Mouse (Mus musculus): ENCODE results near the gene Ccser2.
"Not testable (repeated sequence)": the region's sequence is repeated elsewhere in the genome, so short reads cannot be mapped to it uniquely, and the experiment has no call there.

The Ccser2 gene

DNA sequence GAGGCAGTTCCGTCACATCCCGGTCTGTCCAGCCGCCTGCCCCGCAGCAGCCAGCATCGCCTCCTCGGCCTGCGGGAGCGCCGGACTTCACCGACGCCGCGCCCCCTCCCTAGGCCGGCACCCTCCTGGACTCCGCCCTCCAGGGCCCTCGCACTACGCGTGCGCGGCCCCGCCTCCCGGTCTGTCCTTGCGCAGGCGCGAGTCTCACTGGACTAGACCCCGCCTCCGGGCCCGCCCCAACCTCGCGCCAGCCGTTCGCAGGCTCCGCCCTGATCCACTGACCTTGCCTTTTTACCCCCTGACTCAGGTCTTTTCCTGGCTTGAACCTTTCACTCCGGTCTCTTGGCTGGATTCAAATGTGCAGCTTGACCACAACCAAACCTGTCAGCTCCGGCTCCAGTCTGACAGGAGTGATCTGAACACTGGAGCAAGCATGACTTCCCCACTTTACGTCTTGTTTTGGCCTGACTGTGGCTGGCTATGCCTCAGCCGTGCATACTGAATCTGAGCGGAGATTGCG lies at the start of gene Ccser2:
Gene Ccser2, minus strand, starts transcription at position 150 of the 520 bp plus-strand sequence.
- peak; percentile 99 for DNase-seq

DNA sequence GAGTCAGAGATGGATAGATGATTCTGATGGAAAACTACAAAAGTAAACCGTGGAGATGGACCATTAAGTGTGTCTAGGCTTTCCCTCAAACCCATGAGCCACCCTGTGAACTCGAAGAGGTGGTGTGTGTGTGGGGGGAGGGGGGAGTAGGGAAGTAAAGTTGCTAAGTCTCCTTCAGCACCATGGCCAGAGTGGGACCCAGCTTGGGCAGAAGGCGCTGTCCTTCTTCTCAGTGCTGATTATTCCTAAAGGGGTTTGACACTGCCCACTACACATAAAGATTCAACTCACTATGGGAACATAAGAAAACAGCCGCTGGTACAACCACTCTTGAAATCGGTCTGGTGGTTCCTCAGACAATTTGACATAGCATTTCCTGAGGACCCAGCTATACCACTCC lies 47.3 kb upstream of the Ccser2 start:
- no peak for DNase-seq

DNA sequence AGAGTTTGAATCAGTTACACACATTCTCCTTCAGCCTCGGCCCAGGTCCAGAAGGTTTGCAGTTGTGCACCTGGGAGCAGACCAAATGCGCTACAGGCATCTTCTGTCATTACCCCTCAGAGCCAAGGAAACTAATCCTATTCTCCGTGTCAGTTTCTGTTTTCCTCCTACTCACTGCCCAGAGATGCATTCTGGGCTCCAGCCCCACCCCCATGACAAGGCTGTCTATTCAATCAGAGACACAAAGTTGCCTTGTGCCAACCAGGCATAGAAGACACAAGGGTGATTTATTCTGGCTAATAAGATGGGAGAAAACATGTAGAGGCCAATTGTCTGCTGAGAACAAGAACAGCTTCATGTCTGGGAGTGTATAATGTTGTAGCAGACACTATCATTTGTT lies 45.1 kb upstream of the Ccser2 start:
- no peak for DNase-seq

DNA sequence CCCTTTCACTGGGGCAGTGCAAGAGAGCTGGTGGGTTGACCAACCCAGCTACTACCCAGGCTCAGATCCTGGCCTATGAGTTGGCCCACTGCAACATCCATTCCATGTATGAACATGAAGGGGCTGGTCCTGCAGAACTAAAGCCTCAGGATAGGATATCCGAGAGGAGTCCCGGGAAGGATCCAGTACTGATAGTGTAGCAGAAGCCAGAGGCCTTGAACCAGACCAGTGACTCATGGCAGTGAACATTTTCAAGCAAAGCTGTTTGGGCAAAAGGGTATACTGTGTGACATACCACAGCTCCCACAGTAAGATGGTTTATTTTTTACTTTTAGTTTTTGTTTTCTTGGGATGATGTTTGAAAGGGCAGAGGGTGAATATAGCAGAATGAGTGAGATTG lies 41.1 kb upstream of the Ccser2 start:
- no peak for DNase-seq

DNA sequence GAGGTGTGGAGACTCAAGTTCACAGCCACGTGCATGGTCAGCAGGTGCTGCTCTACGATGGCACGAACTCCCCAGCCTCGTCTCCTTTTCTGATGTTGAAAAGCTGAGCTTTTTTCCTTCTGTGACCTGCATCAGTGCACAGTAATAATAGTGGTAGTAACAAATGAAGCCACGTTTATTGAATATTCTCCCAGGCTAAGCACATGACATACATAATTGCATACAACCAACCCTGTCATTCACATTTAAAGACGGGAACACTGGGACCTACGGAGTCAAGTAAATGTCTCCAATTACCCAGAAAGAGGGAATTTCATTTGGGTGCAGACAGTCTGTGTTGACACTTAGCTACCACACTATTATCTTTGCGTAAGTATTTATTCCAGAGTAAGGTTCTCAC lies 37.9 kb upstream of the Ccser2 start:
- DNase-seq, result no peak

DNA sequence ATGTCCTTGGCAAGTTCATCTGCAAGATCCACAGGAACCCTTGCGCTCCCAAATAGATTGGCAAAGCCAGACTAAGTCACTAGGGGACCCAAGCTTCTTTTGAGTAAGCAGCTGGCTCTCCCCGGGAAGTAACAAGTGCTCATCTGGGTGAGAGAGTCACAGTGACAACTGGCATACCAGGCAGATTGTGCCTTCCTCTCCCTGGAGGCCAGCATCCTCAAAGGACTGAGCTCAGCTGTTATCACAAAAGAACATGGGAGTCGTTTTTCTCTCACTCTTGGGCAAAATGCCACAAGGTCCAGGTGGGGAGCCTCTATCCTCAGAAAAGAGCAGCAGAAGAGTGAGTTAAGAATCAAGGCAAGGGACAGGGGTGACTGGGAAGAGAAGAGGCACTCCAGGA lies 37.3 kb upstream of the Ccser2 start:
- no peak for DNase-seq

DNA sequence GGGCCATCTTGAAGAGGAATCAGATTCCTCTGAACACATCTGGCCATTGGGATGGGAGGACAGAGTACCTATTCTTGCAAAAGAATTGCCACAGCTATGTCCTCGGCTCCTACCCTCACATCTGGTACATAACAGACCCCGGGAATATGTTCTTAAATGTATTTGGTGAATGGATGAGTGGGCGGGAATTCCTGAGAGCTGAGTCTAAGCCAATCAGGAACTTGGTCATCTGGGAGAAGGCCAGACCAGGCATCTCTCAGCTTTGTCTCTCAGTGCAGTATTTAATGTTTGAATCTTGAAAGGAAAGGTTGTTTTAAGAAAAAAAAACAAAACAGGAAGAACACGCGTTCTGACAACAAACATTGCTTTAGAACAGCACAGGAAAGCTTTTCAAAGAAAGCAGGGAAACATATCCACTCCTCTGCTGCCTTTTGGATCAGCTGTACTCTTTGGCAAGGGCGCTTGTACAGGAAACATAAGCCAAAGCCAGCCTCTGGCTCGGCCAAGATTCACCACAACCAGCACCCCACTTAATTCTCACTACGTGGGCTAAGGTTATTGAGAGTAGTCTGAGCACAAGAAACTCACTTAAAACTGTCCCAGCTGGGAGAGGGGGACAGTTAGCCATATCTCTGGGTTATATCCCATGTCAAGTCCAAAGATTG lies 35.0 kb upstream of the Ccser2 start:
- no peak for DNase-seq

DNA sequence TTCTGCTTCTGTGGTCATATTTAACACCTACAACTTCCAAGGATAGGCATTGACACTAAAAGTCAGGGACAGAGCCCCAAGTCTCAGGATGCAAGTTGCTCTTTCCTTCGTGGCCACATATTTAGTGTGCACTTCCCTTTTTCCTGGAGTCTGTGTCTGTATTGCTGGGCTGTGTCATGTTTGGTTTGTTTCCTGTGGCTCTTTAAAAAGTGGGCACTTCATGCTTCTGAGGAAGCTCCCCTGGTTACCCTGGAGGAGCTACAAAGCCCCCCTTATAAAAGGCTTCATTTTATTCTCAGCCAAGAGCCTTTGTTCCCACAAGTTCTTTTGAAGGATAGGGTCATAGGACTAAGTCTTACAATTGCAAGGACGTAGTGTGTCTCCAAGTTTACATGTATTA lies 34.3 kb upstream of the Ccser2 start:
- no peak for DNase-seq

DNA sequence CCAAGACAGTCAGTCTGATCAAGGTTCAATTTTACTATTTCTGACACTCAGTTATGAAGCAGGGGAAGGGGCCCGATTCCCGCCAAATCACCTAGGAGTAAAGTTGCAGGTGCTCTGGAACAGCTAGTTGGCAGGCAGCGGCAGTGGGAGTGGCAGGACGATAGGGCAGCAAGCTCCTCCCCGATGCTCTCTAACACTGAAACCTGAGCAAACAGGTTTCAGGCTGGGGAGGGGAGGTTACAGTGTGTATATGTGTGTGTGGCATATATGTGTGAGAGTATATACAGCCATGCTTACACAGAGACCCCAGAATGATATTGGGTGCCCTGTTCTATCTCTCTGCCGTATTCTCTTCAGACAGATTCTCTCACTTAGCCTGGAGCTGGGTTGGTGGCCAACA lies 32.2 kb upstream of the Ccser2 start:
- not testable (repeated sequence) for DNase-seq

DNA sequence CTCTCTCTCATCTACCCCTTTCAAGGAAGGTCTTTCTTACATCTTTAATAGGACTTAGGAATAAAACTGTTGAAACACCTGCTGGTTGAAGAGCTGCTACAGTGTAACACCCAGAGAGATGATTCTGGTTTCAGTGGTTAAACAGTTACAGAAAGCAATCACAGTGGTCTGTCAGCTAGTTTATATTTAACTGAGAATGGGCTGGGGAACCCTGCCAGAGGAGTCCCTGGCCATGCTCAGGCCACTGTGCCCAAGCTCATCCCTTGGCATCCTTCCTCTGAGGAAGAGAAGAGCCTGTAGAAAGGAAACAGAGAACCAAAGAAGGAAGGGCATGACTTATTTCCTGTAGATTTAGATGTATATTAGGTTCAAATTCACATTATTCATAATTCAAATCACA lies 21.2 kb upstream of the Ccser2 start:
- DNase-seq, result no peak

DNA sequence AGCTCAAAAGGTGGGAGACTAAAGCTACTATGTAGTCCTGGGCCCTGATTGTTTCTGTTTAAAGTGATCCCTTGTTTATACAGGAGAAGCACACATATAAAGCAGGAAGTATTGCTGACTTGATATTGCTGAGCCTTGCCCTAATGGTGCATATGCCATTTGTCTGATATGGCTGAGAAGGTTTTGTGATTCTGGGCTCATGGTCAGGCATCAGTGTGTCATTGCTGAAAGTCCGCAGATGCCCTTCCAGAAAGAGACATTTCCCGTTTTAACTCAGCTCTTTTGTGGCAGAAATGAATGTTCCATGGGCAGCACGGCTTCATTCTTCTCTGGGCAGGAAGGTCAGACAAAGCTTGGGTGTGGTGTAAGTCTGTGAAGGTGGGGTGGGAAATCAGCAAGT lies 17.1 kb upstream of the Ccser2 start:
- no peak for DNase-seq

DNA sequence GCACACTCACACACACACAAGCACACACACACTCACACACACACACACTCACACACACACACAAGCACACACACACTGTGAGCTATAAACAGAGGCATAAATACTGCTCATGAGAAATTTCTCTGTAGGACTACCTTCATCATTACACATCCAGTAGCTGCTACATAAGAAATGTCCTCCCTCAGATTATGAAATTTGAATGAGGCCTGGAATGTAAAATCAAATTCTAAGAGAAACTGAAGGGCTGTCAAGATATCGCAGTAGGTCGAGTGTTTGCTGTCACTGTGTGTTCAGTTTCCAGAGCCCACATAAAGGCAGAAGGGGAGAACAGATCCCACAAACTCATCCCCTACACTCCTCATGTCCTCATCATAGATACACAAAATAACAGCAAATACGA lies 6.4 kb upstream of the Ccser2 start:
- DNase-seq, result no peak

DNA sequence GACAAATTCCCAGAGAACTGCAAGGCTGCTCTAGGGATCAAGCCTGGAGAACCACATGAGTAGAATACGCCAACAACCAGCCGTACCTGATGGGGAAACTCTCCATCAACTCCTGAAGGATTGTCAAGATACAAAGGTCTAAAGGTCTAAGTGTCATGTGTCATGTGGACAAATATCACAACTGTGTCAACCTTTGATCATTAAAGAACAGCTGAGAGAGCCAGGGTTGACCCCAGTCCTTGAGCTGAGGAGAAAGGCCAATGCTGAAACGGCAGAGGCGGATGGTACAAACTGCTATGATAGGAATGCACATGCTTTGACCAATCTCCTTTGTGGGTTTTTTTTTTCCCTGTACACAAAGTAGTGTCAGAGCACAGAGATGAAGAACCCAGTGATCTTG lies 2.6 kb upstream of the Ccser2 start:
- no peak for DNase-seq

DNA sequence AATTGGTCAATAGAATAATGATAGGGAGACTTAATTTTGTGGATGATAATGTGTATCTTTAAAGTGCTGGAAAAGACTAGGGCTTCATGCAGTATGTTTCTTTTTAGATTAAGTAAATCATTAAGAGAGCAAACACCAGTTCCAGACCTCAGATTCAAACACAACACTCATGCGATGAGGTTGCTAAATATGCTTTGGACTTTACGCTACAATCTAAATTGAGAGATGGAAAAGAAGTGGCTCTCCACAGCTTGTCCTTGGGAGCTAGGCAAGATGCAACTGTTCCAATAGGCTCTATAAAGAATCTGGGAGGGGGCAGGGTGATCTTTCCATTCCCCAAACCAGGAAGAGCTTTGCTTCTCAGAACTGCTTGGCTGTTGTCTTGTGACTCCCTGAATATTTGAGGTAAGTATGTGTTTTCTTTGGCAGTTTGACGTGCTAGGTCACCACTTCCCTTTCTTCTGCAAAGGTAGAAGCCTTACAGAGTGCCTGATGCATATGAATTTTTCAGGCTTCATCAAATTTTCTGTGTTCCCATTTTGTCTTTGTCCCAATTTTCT lies 1.4 kb upstream of the Ccser2 start:
- no peak for DNase-seq

DNA sequence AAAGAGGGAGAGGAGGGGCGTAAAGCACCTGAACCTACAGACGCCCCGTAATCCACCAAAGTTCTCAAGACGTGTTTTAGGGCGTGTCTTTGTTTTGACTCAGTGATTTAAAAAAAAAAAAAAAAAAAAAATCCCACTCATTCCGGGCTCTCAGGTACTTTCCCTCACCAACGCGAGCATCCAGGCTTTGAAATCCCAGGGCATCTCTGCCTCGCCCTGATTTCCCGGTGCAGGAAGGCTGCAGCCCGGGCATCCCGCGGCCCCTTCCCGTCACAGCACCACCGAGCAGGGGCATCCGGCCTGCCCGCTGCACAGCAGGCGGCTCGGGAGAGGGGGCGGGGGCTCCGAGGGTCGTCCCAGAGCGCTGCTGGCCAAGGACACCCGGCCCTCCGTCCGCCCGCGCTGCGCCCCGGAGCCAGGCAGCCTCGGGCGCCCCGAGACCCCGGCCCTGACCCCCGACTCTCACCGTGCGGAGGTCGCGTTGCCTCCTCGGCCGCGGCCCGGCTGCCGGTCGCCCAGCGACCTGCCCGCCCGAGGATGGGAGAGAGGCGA lies 425 bp downstream of the Ccser2 start:
- DNase-seq, result peak; percentile 79

DNA sequence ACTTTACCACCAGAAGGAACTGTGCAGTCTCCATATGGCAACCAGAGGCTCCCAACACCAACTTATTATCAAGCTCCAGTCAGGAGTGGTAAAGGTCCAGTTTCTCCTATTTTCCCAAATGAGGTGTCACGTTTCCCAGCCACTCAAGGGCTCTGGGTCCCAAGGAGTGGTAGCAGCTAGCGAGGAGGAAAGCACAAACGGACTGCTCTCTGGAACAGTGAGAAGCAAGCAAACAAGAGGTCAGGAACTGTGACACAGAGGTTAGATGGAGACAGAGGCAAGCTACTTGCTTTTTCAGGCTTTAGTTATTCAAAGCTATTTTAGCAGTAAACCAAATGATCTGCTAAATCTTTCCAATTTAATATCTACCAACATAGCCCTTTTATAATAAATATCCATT lies 3.2 kb downstream of the Ccser2 start:
- no peak for DNase-seq

DNA sequence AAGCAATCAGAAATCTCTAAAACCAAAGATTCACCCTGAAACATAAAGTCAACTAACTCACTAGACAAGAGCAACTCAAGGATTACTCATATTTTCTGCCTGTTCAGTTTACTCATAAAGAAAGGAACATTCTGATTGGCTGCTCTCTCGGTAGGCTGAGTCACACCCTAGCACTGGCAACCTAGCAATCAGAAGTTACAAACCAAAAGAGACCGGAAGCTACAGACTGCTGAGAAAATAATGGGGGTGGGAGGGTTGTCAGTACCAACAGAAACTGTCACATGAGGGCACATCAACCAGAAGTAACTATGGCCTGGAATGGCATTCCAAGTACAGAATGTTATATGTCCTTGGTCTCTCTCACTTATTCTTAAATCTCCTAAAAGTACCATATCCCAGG lies 6.1 kb downstream of the Ccser2 start:
- no peak for DNase-seq

DNA sequence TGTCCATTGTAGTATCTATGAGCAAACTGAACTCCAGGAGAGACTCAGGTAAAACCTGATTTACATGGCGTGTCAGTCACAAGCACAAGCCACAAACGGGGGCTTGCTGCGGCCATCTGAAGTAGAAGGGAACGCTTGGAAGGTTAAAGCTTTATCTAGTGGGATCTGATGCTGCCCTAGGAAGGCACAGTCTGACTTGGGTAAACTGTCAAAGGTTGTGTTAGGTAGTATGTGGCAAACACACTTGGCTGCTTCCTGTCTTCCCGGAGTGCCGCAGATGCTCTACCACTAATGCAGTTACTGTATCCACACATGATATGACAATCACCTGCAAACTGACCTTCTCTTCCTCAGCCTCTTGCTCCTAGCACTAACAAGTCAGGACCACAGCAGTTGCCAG lies 10.9 kb downstream of the Ccser2 start:
- no peak for DNase-seq

DNA sequence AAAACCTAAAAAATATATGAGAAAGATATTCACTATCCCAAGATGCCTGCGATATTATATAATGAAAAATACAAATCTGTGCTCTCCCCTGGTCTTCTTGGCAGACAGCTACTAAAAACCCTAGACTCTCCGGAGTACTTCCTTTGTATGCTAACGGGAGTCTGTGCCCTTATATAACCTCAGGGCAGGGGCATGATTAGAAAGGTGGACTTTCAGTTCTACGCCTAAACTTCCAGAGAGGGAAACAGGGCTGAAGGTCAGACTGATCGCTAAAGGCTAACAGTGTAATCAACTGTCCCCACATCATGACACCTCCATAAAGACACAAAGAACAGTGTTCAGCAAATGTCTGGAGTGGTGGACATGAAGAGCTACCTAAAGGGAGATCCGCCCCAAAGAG lies 11.3 kb downstream of the Ccser2 start:
- no peak for DNase-seq

DNA sequence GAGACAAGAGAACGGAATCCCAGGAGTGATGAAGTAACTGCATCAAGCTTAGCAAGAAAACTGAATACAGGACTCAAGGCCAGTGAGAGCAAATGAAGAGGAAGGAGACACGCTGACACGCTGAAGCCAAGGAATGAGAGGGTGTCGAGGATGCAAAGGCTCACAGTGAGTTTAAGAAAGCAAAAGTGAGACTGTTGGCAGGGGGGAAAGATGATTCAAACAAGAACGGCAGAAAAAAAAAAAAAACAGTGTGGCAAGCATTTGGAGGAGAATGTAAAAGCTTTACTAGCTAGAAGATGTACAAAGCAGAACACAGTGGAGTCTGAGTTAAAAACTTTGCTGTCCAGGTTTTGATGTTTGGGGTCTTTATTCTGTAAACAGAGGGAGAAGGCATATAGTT lies 11.9 kb downstream of the Ccser2 start:
- DNase-seq, result no peak

DNA sequence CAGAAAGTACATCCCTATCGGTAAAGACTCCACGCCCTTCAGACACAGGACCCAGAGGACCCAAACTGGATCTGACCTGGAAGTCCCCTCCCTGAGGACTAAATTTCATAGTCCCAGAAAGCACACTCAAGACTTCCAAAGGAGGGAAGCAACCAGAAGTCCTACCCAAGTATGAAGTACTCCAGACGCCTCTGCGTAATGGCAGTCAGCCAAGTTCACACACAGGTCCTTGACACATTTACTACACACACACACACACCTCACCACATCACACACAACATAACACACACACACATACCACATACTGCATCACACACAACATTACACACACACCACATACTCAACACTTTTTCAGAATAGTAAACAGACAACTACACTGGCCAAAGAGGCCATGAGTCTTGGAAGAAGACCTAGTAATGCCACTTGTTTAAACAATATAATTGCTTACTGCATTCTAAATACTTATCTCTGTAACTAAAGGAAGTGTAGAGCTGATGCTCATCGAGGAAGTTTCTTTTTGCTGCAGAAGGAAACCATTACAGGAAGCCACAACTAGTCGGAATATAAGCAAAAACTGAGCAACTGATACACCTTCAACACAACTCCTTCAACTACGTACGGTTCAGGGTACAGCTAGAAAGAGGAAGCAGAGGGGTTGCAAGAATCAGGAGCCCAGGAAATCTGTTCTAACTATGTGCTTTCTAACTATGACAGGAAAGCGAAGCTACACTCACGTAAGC lies 15.7 kb downstream of the Ccser2 start:
- DNase-seq, result no peak

DNA sequence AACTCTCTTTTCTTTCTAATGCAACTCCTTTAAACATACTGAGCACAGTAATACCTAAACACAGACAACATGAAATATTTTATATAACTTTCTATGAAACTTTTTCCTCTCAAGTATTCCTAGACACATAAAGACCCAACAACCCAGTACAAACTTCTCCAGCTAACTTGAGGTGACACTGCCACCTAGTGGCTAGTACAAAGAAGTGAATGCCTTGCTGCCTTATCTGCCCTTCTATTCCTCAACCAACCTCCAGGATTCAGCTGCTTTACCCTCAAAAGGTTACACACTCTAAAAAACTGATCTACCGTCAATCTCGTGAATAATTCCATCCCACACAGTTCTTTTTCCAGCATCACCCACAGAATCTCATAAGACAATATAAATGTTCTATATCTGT lies 16.4 kb downstream of the Ccser2 start:
- DNase-seq, result peak; percentile 37

DNA sequence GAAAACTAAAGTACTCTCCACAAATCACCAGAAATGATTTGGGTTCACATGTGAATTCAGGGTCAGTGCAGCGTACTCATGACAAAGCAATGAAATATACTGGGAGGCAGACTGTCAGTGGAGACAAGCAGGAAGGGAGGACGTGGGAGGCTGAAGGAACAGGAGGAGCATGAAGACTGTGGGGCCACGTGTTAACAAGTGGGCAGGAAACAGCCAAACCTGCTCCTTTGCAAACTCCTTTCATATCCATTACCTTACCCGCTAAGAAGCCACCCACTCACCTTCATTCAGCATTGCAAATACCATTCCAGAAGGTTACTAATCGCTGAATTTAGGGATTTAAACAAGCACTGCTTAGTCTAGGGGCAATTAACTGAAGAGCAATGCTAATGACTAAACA lies 25.9 kb downstream of the Ccser2 start:
- no peak for DNase-seq

DNA sequence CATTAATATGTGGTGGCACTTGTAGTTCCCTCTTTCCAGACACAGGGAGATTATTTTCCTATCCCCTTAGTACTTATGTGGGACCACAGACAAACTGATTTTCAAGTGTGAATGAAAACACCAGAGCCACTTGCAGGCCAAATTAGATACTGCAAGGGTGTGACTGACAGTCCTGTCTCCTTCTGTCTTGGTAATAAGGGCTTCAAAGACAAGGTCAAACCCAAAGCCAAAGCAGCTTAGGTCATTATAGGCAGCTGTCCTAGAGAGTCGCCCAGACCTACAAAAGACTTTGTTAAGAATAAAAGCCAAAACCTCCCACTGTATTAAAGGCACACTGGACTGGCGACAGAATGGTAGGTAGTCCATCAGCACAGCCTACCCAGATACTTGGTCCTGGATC lies 30.6 kb downstream of the Ccser2 start:
- DNase-seq, result no peak
